Mouse (Mus musculus): ENCODE results near the gene Rufy3.

Gene Rufy3

DNA sequence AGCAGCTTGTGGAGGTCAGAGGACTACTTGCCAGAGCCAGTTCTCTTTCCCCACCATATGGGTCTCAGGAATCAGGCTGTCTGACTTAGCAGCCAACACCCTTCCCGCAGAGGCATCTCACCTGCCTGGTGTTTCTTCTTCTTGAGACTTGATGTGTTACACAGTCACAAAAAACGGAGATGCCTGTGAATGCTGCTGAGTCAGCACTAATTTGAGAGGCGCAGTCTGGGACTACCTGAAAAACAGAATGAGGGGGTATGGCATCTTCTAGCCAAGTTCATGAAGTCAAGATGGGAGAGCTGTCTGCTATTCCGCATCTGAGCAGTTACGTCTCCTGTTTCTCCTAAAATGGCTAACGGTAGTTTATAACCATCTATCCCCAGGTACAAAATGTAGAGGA, 115.7 kb downstream of the Rufy3 start:
- no peak for DNase-seq (ENCODE audit: inconsistent age in 2 of 2, low spot score in 1 of 2)

DNA sequence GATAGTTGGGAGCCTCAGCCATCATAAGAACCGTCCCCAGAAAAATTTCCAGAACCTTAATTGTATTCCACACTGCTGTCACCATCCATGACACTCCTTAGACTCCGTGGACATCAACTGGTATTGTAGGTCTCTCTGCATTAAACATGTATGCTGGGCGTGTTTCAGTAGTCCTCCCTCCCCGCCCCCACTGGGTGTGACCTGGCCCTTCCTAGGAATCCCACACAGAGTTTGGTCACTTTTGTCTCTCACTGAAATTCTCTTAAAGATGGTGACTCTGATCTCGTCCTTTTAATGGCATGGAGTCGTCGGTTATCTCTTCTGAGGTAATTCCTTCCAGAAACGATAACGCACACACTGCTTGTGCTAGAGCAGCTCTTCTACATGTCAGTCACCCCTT, 118.9 kb downstream of the Rufy3 start:
- no peak for DNase-seq (ENCODE audit: inconsistent age in 2 of 2, low spot score in 1 of 2)

DNA sequence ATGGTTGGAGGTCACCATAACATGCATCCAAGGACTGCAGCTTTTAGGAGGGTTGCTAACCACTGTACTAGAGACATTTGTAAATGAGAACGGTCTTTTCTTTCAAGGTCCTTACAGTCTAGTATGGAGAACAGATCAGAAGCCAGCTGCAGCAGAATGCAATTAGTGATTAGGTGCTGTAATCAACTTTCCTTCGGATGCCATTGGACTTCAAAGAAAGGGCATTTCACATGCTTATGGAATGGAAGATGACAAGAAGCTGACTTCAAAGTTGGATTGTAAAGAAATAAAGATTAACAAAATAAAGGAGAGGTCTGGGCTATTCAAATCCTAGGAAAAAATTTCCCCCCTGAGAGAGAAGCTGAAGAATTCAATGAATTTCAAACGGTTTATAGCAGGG, 119.4 kb downstream of the Rufy3 start:
- no peak for DNase-seq (ENCODE audit: inconsistent age in 2 of 2, low spot score in 1 of 2)

DNA sequence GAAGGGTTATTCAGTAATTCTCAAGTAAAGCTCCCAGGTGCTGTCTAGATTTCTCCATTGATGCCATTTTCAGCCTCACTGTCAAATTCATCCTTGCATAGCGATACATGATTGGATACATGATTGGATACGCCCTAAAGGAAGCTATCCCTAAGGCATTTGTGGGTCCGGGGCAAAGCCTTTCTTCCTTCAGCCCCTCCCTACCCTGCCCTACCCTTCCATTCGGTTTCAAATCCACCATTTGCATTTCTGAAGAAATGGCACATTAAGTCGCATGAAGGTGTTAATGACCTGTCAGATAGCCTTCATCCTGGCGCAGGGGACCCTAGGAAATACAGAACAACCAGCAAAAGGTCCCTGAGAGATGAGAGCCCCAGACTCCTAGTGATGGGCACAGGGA, 120.5 kb downstream of the Rufy3 start:
- DNase-seq (ENCODE audit: inconsistent age in 2 of 2, low spot score in 1 of 2), result no peak

DNA sequence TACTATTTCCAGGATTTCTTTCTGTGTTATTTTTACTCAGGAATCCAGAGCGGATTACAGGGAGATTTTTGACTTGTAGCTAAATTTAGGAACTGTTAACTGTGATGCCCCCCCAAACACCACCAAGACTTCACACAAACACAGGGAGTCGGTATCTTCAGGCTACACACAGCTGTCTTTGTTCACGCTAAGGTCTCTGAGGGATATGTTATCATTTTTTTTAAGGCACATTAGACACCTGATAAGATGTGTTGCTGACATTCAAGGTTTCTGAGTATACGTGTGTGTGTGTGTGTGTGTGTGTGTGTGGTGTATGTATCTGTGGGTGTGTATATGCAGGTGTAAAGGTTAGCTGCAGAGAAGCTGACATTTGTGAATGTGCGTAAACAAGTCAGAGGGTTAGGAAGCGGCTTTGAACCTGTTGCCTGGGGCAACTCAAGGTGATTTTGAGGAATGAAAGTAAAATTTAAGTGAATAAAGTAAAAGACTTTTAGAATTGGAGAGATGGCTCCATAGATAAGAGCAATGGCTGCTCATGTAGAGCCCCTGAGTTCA, 121.0 kb downstream of the Rufy3 start:
- DNase-seq (ENCODE audit: inconsistent age in 2 of 2, low spot score in 1 of 2), result no peak

DNA sequence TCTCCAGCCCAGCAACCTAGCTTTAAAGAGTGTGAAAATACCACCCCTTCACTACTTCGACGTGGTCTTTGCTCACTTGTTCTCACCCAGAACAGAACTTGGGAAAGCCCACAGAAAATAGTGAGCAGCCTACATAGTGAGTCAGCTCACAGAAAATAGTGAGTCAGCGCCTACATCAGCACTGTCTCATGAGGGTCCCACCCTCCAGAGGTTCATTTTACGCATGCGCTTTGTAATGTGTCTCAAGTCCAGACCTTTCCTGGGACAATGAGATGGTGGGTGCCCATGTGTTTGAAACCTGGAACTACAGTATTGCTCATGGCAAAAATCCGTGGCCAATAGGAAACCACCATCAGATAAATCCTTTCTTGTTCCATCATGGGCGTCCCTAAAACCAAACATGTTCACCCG, 123.2 kb downstream of the Rufy3 start:
- DNase-seq (ENCODE audit: inconsistent age in 2 of 2, low spot score in 1 of 2), result no peak

DNA sequence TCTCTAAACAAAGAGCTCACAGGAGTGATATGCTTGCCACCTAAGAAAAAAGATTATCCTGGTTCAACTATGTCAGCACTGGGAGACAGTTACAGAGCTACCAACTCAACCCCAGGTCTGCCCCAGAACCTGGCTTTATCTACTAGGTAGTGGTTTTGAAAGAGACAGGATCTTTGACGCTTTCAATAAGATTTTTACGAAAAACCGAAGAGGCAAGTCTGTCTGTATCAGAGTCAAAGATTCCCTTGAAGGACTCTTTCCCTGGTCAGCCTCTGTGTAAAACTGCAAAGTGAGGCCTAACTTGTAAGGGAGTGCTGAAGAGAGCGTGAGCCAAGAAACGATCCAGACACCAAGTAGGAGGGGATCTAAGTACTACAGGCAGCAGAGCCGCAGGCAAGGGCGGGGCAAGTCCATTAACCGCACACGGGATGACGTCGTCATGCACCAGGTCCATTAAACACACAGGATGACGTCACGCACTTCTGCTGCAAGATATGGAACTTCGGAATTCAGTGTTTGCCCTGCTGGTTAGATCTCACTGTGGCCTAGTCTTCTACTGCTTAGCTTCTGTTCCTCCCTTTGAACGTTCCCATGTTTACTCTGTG, 123.8 kb downstream of the Rufy3 start:
- no peak for DNase-seq (ENCODE audit: inconsistent age in 2 of 2, low spot score in 1 of 2)

DNA sequence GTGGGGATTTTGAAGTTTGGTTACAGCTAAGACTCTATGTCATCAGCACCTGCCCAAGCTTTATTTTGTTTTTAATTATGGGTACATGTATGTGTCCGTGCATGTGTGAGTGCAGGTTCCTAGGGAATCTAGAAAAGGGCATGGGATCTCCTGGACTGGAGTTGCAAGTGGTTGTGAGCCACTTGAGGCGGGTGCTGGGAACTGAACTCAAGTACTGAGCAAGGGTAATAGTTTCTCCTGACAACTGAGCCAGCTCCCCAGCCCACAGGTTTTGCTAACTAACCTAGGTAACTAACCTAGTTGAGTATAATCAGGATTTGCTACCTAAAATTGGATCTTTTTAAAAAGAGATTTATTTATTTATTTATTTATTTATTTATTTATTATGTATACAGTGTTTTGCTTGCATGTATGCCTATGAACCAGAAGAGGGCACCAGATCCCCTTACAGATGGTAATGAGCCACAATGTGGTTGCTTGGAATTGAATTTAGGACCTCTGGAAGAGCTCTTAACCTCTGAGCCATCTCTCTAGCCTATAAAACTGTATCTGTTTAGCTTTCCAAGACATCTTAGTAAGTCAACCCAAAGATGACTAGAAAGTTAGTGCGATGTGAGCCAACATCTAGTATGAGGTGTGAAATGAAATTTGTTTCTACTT, 124.6 kb downstream of the Rufy3 start:
- peak in 1 of 2 experiments; percentile 67 for DNase-seq (ENCODE audit: inconsistent age in 2 of 2, low spot score in 1 of 2)

DNA sequence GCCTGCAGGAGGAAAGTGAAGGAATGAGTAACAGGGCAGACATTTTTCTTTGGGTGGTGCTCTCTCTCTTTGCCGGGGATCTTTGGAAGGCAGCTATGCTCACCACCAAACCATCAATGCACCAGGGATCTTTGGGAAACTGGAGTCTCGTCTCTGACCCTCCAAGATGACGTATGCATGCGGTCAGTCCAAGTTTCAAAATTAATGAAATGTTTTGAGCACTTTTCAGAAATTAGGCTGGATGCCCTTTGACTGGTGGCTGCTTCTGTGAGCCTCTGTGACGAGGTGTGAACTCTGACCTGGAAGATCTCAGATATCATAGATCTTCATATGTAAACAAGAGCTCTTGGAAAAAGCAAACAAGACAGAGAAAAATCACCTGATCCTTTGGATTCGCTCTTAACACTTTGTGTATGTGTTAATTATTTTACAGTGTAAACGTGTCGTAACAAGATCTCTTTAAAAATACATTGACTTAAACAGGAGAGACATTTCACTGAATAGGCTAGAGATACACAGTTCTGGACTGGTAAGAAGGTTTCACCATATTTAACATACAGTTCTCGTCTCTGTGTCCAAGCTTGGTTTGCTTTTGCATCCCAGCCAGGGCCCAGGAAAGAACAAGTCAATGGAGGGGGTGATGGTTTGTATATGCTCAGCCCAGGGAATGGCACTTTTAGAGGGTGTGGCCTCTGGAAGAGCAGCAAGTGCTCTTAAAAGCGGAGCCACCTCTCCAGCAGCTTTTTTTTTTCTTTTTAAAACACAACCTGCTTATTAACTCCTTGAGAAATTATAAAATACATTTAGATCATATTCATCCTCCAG, 126.1 kb downstream of the Rufy3 start:
- DNase-seq (ENCODE audit: inconsistent age in 2 of 2, low spot score in 1 of 2), result no peak

DNA sequence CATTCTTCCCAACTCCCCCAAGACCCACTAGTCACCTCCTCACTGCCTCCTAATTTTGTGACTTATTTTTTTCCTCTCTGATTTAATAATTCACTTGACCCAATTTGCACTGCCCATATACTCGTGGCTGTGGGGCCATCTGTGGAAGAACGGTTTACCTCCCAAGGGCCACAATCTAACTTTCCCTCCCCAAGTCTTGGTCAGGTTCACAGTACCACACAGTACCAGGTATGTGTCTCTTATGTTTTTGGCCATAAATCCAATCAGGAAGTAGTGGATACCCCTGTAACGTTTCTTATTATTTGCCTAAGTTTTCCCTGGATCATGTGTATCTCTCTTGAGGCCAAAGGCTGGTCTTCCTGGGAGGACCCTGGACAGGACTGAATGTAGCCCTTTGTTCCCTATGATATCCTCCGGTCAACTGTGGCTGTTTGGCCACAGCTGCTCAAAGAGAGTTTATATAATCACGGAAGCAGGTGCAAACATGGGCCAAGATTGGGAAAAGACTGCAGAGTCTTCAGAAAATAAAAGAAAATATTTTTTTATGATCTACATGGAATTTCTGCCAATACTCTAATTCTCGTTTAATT, 126.8 kb downstream of the Rufy3 start:
- no peak for DNase-seq (ENCODE audit: inconsistent age in 2 of 2, low spot score in 1 of 2)

DNA sequence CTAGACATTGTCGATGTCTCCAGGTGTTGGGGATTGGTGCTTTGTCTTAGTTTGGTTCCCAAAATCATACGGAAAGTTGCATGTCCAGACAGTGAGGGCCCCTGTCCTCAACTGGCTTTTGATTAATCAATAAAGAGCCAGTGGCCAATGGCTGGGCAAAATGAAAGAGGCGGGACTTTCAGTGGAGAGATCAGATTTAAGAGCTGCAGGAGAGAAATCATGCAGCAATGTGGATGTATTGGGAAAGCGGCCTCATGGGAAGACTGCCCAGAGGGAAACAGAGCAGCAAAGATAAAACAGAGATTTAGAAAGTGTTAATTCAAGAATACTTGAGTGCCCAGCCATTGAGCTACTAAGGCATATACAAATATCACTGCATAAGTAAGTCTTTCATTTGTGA, 127.7 kb downstream of the Rufy3 start:
- DNase-seq (ENCODE audit: inconsistent age in 2 of 2, low spot score in 1 of 2), result no peak

DNA sequence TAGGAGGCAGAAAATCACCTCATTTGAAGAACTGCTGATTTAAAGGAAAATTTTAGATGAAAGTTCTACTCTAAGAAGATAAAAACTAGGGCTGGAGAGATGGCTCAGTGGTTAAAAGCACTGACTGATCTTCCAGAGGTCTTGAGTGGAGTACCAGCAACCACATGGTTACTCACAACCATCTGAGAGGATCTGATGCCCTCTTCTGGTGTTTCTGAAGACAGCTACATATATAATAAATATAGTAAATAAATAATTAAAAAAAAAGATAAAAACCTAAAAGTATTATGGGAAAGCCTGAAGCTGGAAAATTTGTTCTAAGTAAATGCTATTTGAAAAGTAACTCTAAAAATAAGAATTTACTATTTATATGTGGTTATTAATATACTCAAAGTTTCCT, 128.2 kb downstream of the Rufy3 start:
- DNase-seq (ENCODE audit: inconsistent age in 2 of 2, low spot score in 1 of 2), result no peak

DNA sequence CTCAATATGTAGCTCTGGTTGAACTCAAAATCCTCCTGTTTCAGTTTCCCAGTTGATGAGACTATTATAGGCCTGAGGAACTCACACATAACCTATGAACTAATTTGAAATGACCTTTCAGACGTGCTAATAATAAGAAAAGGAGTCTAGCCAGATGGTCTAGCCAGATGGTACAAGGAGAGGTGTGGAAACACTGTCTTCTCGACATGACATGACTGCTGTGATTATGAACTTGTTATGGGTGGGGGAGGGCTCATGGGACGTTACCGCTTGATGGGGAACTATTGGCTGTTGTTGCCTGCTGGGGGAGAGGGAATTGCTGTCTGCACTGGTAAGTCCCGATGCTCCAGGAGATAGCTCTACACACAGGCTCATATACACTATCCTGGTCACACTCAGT, 132.5 kb downstream of the Rufy3 start:
- DNase-seq (ENCODE audit: inconsistent age in 2 of 2, low spot score in 1 of 2), result no peak

DNA sequence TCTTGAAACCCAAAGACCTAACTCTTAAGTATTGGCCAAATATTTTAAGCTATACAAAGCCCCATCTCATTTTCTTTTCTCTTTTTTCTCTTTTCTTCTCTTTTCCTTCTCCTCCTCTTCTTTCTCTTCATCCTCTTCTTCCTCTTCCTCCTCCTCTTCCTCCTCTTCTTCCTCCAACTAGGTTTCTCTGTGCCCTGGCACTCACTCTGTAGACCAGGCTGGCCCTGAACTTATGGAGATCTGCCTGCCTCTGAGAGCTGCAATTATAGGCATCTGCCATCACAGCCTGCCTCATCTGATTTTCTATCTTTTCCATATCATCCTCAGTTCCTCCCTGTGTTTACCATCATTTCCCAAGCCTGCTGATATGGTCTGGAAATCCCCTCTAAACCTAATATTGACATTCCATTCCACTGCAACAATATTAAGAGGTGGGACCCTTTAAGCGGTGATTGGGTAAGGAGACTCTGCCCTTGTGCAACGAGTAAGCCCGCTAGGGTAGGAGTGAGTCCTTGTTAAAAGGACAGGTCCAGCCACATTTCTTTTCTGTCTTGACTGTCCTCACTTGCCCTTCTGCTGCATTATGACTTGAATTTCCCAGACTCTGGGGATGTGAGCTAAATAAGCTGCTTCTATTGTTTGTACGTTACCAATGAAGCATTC, 134.5 kb downstream of the Rufy3 start:
- no peak for DNase-seq (ENCODE audit: inconsistent age in 2 of 2, low spot score in 1 of 2)
